Mouse (Mus musculus): Measurements from ENCODE around the gene Mcoln2. TPM values are rescaled to one million over a fixed set of nuclear protein-coding genes. Genes with fewer than 3 reads are reported as not detected.

Gene Mcoln2
- polyA plus RNA-seq, 1 experiment: not detected

DNA sequence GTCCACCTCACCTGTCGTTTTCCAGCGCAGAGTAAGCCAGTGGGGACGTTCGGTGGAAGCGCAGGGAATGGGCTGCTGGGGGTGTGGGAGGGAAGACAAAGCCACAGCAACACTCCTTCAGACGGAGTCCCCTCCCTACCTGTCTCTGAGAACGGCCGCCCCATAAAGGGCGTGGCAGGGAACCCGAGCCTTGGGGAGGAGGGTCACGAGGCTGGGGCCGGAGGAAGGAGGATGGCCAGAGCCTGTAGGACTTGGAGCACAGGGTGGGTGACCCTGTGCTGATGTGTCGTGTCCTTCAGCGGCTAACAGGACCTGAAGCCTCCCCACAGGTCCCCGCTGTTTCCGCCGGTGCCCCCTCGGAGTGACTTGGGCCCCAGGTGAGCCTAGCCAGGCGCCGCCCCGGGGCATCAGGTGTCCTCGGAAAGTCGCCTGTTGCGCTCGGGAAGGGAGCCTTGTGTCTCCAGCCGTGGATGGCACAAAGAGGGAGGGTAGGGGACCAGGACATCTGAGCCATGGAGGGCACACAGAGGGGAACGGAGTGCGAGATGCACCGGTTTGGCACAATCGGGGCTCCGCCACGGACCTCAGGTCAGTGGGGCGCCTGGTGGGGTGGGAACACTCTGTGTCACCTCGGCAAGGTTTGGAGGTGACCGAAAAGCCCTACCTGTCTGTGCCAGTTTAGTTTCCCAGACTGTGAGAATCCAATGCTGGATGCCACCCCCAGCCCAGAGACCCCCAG is 32.2 kb upstream of the Mcoln2 start, which contains the start of gene Mcoln3:
TSS of gene Mcoln3 (plus strand) at position 193 of the 739 bp plus-strand sequence.
- Histone ChIP-seq H3ac (ENCODE audit: control insufficient read depth, insufficient read length) (no peak within 1 kb of the TSS), H3K79me2 (ENCODE audit: control insufficient read depth, insufficient read depth) (no peaks in the 10 kb centered on the region), H3K36me3 (ENCODE audit: control insufficient read depth, insufficient read depth) (no peaks in the 10 kb centered on the region), H3K4me2 (ENCODE audit: low read depth) (no peak within 1 kb of the TSS), H3K4me3 (no peak within 1 kb of the TSS), H3K27me3 (ENCODE audit: control insufficient read depth, insufficient read depth, insufficient read length) (no peaks in the 10 kb centered on the region)
- no peak for TF ChIP-seq TCF3 (IDR thresholded peaks at IDR 0.05; ENCODE audit: insufficient read length, low read depth)
- TF ChIP-seq POLR2AphosphoS2 (IDR thresholded peaks at IDR 0.05; ENCODE audit: insufficient read length, low read depth): no peak
- TF ChIP-seq POLR2A (IDR thresholded peaks at IDR 0.05; ENCODE audit: insufficient read length, low read depth): no peak
- no peak for TF ChIP-seq MYOG (IDR thresholded peaks at IDR 0.05; ENCODE audit: control insufficient read depth in 1 of 3, insufficient read depth in 1 of 3, insufficient read length in 2 of 3, low read depth in 2 of 3)
- no peak for TF ChIP-seq E2F4 (IDR thresholded peaks at IDR 0.05; ENCODE audit: insufficient read depth)

DNA sequence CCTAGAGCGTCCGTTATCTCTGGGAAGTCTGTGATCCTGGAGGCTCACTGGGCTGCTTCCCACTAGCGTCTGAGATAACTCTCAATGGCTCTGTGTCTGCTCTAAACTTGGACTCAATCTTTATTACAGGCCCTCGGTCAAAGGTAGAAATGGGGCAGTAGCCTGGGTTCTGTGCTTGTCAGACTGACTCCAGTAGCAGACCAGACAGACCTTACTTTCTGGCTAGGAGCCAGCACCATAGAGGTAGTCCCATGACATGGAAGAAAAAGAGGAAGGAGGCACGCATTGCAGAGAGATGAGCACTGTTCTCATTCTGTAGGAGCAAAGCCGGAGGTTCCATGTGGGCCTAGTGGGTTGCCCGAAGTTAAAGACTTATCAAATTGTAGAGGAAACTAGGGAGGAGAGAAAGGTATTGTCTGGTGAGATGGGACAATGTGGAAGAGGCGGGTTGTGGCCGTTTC is 31.6 kb upstream of the Mcoln2 start:
- no peak overlapping the region for H3K4me3 ChIP-seq
- TF ChIP-seq USF1 (IDR thresholded peaks at IDR 0.05; ENCODE audit: low read depth) (no peak), SRF (IDR thresholded peaks at IDR 0.05; ENCODE audit: control insufficient read depth, insufficient read length, low read depth) (no peak), MYOD1 (IDR thresholded peaks at IDR 0.05; ENCODE audit: control insufficient read depth in 1 of 3, insufficient read length in 2 of 3, low read depth in 2 of 3) (no peak), REST (IDR thresholded peaks at IDR 0.05; ENCODE audit: insufficient read depth, insufficient read length) (no peak), E2F4 (IDR thresholded peaks at IDR 0.05; ENCODE audit: insufficient read depth) (no peak), TCF3 (IDR thresholded peaks at IDR 0.05; ENCODE audit: insufficient read length, low read depth) (no peak), CEBPB (IDR thresholded peaks at IDR 0.05; ENCODE audit: insufficient read depth, poor library complexity, severe bottlenecking) (no peak)
- no peak overlapping the region for H3K4me2 ChIP-seq (ENCODE audit: low read depth)
- no peaks in the 10 kb centered on the region for H3K27me3 ChIP-seq (ENCODE audit: control insufficient read depth, insufficient read depth, insufficient read length)
- no peaks in the 10 kb centered on the region for H3K79me2 ChIP-seq (ENCODE audit: control insufficient read depth, insufficient read depth)
- H3ac ChIP-seq (ENCODE audit: control insufficient read depth, insufficient read length): no peak overlapping the region
- no peaks in the 10 kb centered on the region for H3K36me3 ChIP-seq (ENCODE audit: control insufficient read depth, insufficient read depth)

GRCm38 (mm10) chr3:146121310-146122124 is 28.1 kb upstream of the Mcoln2 start:
- Histone ChIP-seq H3K36me3 (ENCODE audit: control insufficient read depth, insufficient read depth) (no peaks in the 10 kb centered on the region), H3K4me2 (ENCODE audit: low read depth) (no peak overlapping the region), H3K27me3 (ENCODE audit: control insufficient read depth, insufficient read depth, insufficient read length) (no peaks in the 10 kb centered on the region), H3K4me3 (no peak overlapping the region), H3K79me2 (ENCODE audit: control insufficient read depth, insufficient read depth) (no peaks in the 10 kb centered on the region), H3ac (ENCODE audit: control insufficient read depth, insufficient read length) (no peak overlapping the region)
- no peak for TF ChIP-seq E2F4 (IDR thresholded peaks at IDR 0.05; ENCODE audit: insufficient read depth)
- TF ChIP-seq MYOD1 (IDR thresholded peaks at IDR 0.05; ENCODE audit: control insufficient read depth in 1 of 3, insufficient read length in 2 of 3, low read depth in 2 of 3): no peak
- no peak for TF ChIP-seq MYOG (IDR thresholded peaks at IDR 0.05; ENCODE audit: control insufficient read depth in 1 of 3, insufficient read depth in 1 of 3, insufficient read length in 2 of 3, low read depth in 2 of 3)
- TF ChIP-seq TCF3 (IDR thresholded peaks at IDR 0.05; ENCODE audit: insufficient read length, low read depth): no peak
- TF ChIP-seq POLR2AphosphoS2 (IDR thresholded peaks at IDR 0.05; ENCODE audit: insufficient read length, low read depth): no peak
- no peak for TF ChIP-seq USF1 (IDR thresholded peaks at IDR 0.05; ENCODE audit: low read depth)
- TF ChIP-seq MAX (IDR thresholded peaks at IDR 0.05; ENCODE audit: low read depth): no peak
- TF ChIP-seq TCF12 (IDR thresholded peaks at IDR 0.05; ENCODE audit: insufficient read depth, poor library complexity, severe bottlenecking): no peak
- TF ChIP-seq POLR2A (IDR thresholded peaks at IDR 0.05; ENCODE audit: insufficient read length, low read depth): no peak

DNA sequence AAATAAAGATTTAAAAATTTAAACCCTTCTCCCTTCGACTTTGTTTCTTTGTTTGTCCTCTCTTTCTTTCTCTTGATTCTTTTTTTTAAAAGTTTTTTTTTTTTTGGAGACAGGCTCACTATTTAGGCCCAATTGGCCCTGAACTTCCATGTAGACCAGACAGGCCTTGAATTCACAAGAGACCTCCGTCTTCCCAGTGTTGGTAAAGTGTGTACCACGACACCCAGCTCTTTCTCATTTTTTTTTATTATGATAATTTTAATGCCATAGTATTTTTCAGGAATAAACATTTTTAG is 27.6 kb upstream of the Mcoln2 start:
- TF ChIP-seq MAX (IDR thresholded peaks at IDR 0.05; ENCODE audit: low read depth): no peak
- no peak for TF ChIP-seq TCF3 (IDR thresholded peaks at IDR 0.05; ENCODE audit: insufficient read length, low read depth)
- no peak for TF ChIP-seq REST (IDR thresholded peaks at IDR 0.05; ENCODE audit: insufficient read depth, insufficient read length)
- TF ChIP-seq POLR2AphosphoS2 (IDR thresholded peaks at IDR 0.05; ENCODE audit: insufficient read length, low read depth): no peak
- TF ChIP-seq E2F4 (IDR thresholded peaks at IDR 0.05; ENCODE audit: insufficient read depth): no peak
- no peak for TF ChIP-seq SRF (IDR thresholded peaks at IDR 0.05; ENCODE audit: control insufficient read depth, insufficient read length, low read depth)
- no peak for TF ChIP-seq MYOD1 (IDR thresholded peaks at IDR 0.05; ENCODE audit: control insufficient read depth in 1 of 3, insufficient read length in 2 of 3, low read depth in 2 of 3)
- no peak for TF ChIP-seq TCF12 (IDR thresholded peaks at IDR 0.05; ENCODE audit: insufficient read depth, poor library complexity, severe bottlenecking)
- no peak for TF ChIP-seq CEBPB (IDR thresholded peaks at IDR 0.05; ENCODE audit: insufficient read depth, poor library complexity, severe bottlenecking)
- no peak for TF ChIP-seq USF1 (IDR thresholded peaks at IDR 0.05; ENCODE audit: low read depth)
- Histone ChIP-seq H3ac (ENCODE audit: control insufficient read depth, insufficient read length) (no peak overlapping the region), H3K4me2 (ENCODE audit: low read depth) (no peak overlapping the region), H3K36me3 (ENCODE audit: control insufficient read depth, insufficient read depth) (no peaks in the 10 kb centered on the region), H3K4me3 (no peak overlapping the region), H3K27me3 (ENCODE audit: control insufficient read depth, insufficient read depth, insufficient read length) (no peaks in the 10 kb centered on the region), H3K79me2 (ENCODE audit: control insufficient read depth, insufficient read depth) (no peaks in the 10 kb centered on the region)

All from myocyte (in vitro differentiated cells).